Mouse (Mus musculus): ENCODE measurements at regions not wholly inside any gene's neighbourhood (a gene's known extent, or its start where the extent isn't known, plus 50 kb on each side); places are given as distances from the start of the nearest gene placed in this dataset.

DNA sequence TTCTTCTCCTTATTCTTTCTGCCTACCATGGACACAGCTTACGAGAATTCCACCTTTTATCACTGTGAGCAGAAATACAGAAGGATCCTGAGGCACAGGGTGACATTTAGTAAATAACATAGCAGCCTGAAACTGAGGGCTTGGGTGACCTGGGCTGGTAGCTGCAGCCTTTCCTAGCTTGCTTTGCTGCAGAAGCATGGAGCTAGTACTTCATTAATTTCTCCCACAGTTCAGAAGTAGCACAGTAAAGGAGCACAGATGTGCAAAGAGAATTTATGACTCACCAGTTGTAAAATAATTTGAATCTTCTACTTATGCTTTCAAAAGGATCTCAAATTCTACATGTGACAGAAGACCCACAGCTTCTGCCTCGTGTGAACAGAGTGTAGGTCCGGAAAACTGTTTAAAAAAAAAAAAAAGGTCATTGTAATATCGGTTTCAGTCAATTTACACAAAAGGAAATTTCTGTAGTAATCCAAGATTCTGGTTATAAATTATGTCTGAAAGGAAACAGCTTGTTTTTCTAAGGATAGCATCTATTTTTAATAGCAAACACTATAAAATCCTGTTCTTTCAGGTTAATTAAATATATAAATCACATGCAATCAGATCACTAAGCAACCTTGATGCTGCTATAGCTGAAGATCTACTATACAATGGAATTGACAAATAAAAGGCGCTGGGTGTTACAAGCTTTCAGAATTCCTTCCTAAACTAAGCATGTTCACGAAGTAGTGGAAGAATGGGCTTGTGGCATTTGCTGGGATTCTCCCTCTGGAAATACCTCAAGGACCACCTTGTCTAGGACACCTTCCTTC, 64.0 kb upstream of the Mef2c start:
- intact Hi-C loops (cut with DNase I) = no loop called here

GRCm38 (mm10) chr13:83444277-83444676, 59.6 kb upstream of the Mef2c start:
- DNase-seq = no peak
- intact Hi-C loops (cut with DNase I) = no loop called here

More for the DNA sequence above, 64.0 kb upstream of the Mef2c start:
- DNase-seq = no peak

DNA sequence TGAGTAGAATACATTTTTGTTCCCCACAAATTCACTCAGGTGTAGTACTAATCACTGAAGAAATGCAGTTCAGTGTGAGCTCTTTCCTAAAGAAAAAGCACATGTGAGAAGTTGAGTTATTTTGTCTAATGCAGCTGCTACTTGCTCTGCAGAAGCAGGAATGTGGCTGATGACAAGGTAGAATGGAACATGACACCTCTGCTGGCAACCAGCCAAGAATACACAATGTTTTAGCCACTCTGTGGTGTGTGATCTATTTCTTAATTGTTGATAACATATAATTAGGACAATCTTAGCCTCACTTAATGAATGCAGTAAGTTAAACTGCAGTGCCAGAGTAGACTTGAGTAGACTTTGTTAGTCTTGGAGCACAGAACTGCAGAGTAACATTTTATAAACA, 53.0 kb upstream of the Mef2c start:
- DNase-seq = no peak
- intact Hi-C loops (cut with DNase I) = loop anchor here (10.0 kb wide), 1 partner anchor 76 kb away; no protein-coding TSS in a partner anchor

GRCm38 (mm10) chr13:83452987-83453386, 50.8 kb upstream of the Mef2c start:
- intact Hi-C loops (cut with DNase I) = loop anchor here (10.0 kb wide), 1 partner anchor 78 kb away; no protein-coding TSS in a partner anchor
- DNase-seq = no peak
